Mouse (Mus musculus) brown adipose tissue, adult 24 weeks (tissue): Measurements from ENCODE around the gene 5730596B20Rik. TPM values are rescaled to one million over a fixed set of nuclear protein-coding genes. Genes with fewer than 3 reads are reported as not detected.
A peak's percentile ranks its signal among the peaks of the same experiment; 100 is the strongest.

Experiments
- H3K27ac ChIP-seq: fragments of 200-500 bp; replicated peaks from 2 replicates; pipeline ENCODE4 v1.5.1; 2012; ENCODE audit warnings: low read depth, mild to moderate bottlenecking, low read length
- H3K4me1 ChIP-seq: fragments of 200-500 bp; 2 replicates; pipeline ENCODE4 v1.6.1; 2012; ENCODE audit warnings: low read length, mixed read lengths; ENCODE audit not compliant: control insufficient read depth, insufficient read depth, insufficient read length
- H3K4me3 ChIP-seq: fragments of 200-500 bp; 2 replicates; pipeline ENCODE4 v1.5.1; 2012; ENCODE audit warnings: low read depth, mild to moderate bottlenecking, low read length, moderate library complexity; ENCODE audit not compliant: insufficient read depth
- polyA plus RNA-seq: library from polyadenylated mRNA; stranded (reverse); fragments of >200 nt; gene quantifications from 2 replicates; pipeline ENCODE4 v1.2.4, GENCODE M21; 2012; ENCODE audit not compliant: missing spikeins, insufficient read depth, insufficient read length

5730596B20Rik gene
- polyA plus RNA-seq, 1 experiment: not detected

DNA sequence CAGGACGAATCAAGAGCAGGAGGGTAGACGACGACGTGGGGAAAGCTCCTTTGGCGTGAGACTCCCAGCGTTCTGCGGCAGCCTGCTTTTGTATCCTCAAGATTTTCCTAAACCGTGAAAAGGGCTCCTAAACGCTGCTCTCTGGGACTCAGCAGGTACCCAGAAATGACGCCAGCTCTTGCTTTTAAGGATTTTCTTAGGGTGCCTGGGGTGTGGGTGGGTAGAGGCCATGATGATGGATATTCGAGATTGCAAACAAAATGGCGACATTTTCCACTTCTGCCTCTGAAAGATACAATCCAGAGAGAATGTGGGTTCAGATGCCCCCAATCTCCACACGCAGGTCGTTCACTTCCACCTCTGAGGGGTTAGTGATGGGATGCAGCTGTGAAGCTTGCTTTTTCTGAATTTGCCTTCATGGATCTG, 9.5 kb upstream of the 5730596B20Rik start:
- H3K4me3 ChIP-seq: peak overlapping the region; percentile 27; the same call in 1 of the 2 replicates

DNA sequence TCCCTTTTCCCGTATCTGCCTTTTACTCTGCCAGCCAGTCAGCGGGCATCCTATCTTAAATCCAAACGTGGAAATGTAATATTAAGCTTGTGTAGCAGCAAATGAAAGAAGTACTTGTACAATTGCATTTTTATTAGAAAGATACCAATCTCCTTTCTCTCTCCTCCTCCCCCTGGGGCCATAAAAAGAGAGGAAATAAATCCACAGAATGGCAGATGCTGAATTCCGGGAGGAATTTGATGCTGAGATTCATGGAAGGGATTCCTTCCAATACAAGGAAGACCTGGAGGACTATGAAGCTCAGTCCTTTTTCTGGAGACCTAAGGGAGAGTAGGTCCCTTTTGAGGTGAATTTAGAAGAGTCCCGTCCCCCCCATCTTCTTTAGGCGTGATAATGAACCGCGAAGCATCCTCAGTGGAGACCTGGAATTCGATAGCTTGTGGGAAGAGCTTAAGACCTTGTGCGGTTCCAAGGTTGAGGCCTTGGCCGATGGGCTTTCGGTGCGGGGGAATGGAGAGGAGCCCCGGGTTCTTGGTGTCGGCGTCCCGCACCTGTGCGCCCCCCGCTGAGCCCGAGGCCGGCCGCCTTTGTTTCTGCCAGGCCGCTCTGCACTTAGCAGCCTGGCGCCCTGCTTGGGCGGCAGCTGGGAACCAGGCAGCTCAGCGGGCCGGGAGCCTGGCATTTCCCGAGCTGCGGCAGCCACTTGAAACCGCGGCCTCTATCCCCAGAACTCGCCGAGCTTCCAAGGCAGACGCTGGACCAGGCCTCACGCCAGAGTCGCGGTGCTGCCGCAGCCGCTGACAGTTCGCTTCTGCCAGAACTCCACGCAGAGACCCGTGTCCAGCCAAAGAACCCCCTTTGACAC, 8.9 kb upstream of the 5730596B20Rik start:
- H3K4me1 ChIP-seq: peaks cover 29% of the 10 kb centered on the region
- peak overlapping the region; percentile 41 for H3K4me3 ChIP-seq
- peak overlapping the region; percentile 25; the same call in 1 of the 2 replicates for H3K27ac ChIP-seq

More for the DNA sequence above, 9.5 kb upstream of the 5730596B20Rik start:
- peaks cover 29% of the 10 kb centered on the region for H3K4me1 ChIP-seq
- H3K27ac ChIP-seq: no peak overlapping the region; the same call in 1 of the 2 replicates

DNA sequence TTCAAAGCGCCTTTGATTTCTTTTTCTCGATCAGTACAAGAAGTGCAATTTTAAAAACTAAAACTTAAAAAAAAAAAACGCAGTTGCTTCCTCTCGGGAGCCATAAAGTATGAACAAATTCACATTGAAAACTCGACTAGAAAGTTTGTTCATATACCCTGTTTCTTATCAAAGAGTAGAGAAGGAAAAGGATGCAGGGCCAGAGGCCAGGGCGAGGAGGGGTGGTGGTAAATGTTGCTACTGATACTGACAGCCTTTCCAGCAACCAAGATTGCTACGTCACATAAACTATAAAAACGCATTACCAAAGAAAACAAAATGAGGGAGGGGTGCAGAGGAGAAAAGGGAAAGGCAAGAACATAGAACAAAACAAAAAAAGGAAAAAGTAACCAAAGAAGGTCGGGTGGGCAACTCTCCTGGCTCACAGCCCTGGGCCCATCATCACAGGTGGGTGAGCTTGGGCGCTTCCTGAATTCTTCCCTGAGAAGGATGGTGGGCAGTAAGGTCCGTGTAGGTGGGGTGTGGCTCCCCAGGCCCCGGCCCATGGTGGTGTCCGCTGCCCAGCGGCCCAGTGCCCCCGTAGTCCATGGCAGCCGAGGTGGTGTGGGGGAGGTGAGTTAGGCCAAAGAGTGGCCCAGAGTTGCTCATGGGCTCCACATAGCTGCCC, 7.7 kb upstream of the 5730596B20Rik start:
- Histone ChIP-seq H3K27ac (peak overlapping the region; percentile 56), H3K4me3 (peak overlapping the region; percentile 42), H3K4me1 (peaks cover 29% of the 10 kb centered on the region)

DNA sequence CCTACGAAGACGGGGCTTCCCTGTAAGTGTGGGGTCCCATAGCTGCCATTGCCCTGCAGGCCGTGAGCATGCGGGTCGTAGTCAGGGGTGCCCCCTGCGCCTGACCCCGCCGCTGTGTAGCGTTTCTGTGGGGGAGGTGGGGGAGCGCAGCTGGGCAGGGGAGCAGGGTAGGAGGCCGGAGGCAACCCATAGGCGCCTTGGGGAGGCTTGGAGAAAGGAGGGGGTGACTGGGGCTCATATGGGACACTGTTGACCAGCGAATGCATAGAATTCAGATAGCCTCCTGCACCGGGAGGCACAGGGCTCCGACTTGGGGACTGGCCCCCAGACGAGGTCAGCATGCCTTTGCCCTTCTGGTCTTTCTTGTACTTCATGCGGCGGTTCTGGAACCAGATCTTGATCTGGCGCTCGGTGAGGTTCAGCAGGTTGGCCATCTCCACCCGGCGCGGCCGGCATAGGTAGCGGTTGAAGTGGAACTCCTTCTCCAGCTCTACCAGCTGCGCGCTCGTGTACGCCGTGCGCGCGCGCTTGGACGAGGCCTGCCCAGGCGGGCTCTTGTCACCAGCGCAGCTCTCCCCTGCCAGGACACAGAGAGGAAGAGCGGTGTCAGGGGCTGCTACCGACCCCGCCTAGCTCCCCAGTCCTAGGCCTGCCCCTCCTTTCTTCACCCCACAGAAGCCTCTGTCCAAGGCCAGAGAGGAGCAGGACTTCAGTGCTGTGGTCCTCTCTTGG, 7.0 kb upstream of the 5730596B20Rik start:
- Histone ChIP-seq H3K27ac (peak overlapping the region; percentile 73), H3K4me1 (peaks cover 29% of the 10 kb centered on the region), H3K4me3 (peak overlapping the region; percentile 42)

DNA sequence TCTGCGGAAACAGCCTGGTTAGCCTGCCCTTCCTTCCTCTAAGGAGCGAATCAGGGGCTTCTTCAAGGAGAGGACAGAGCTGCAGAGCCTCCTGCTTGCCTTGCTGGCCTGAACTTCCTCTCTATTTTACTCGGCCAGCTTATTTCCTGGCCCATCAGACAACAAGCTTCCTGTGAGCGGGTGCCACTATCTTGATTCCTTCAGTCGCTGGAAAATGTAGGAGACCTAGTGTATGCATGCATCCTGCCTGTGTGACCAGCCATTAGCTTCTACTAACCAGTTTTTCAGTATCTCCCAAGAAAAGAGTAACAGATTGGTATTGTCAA, 6.4 kb upstream of the 5730596B20Rik start:
- Histone ChIP-seq H3K4me3 (peak overlapping the region; percentile 42), H3K27ac (peak overlapping the region; percentile 73), H3K4me1 (peaks cover 28% of the 10 kb centered on the region)

DNA sequence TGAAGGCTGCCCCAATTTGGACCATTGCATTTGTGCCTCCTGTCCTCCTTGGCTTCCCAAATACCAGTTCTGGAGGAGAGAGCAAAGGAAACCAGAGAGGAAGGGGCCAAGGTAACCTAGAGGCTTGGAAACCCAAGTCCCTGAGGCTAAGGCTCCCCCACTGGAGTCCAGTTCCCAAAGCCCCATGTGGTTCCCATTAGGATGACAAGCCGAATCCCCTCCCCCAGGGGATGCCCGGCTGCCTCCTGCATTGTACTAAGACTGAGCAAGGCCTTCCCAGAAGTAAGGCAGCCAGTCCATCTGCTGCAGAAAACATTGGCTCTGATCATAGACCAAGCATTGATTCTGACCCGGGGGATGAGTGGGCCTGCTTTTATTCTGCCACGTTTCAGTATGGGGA, 6.0 kb upstream of the 5730596B20Rik start:
- Histone ChIP-seq H3K27ac (peak overlapping the region; percentile 73), H3K4me3 (no peak overlapping the region; the same call in 1 of the 2 replicates), H3K4me1 (peaks cover 26% of the 10 kb centered on the region)

DNA sequence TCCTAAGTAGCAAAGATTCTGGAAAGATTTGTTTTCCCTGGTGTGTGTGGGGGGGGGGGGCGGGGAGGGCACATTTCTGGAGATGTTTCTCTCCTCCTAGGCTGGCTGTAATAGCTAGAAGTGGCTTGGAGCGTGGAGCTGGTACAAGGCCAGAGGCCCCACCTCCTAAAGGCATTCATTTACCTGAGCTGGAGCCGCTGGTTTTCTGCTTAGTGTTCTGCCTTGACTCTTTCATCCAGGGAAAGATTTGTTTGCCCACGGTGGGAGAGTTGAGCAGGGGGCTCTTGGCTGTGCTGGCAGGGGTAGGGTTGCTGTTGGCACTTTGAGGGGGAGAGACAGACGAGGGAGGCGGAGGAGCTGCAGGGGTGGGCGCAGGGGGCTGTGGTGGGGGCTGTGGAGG, 5.4 kb upstream of the 5730596B20Rik start:
- Histone ChIP-seq H3K27ac (no peak overlapping the region), H3K4me3 (no peak overlapping the region), H3K4me1 (peaks cover 20% of the 10 kb centered on the region)

DNA sequence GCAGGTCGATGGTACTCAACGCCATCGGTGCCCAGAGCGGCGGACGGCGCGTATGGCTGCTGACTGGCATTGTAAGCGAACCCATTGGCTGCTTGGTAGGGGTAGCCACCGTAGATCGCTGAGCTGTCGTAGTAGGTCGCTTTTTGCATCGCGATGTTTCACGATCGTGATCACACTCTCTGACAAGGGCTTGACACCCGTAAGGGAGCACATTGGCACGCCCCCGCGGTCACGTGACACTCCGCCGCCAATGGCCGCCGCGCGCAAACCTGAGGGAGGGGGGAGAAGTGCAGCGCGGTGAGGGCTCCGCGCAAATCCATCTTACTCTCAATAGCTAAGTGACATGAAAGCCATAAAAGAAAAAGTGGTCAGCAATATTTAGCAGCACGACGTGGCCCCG, 4.8 kb upstream of the 5730596B20Rik start:
- Histone ChIP-seq H3K4me3 (peak overlapping the region; percentile 61), H3K27ac (peak overlapping the region; percentile 63), H3K4me1 (peaks cover 19% of the 10 kb centered on the region)

DNA sequence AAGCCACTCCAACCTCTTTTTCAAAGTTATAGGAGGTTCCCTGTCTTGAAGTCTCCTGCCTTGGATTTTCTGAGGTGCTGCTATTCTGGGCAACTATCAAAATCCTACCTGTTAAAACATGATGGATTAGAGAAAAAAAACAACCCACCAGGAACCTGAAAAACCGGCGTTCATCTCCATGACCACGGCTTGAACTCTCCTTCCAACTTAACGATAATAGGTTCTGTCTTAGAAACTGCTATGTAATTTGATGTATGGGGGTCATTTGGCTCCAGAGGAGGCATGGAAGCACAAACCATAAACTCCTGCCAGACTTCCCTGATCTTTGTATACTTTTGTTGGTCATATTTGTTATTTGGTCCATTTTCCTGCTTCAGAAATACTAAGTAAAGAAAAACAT, 3.6 kb upstream of the 5730596B20Rik start:
- H3K4me3 ChIP-seq: peak overlapping the region; percentile 61
- peaks cover 23% of the 10 kb centered on the region for H3K4me1 ChIP-seq
- H3K27ac ChIP-seq: peak overlapping the region; percentile 63

DNA sequence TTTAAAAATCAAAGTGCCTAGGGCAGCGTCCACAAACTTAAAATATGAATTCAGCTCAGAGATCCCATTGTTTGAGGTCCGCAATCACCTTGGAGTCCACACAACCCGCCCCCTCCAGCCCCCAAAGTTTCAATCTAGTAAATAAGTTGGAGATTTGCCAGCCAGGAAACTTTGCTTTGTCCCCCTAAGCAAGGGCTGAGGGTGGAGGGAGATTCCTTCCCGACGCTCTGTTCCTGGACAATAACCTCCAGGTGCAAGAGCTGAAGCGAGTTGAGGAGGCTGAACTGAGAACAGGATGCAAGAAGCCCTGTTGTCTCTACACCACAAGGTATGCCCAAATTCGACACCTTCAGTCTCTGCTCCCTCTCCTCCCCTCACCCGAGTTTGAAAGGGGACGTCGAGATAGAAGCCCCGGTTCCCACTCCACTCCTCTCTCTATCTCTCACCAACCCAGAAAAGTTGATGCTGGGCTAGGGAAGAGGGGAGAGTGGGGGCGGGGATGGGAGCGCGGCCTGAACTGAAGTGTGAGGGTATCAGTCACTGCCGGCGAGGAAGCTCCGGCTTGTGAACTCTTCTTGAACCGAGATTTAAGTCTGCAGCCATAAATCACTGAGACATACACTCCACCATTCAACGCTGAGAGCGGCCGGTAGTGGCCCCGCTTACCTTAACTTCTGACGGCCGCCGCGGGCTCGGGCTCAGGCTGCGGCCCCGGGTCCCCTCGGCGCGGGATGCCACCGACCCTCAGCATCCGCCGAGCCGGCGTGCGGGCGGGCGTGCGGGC, 2.1 kb upstream of the 5730596B20Rik start:
- Histone ChIP-seq H3K4me1 (peaks cover 25% of the 10 kb centered on the region), H3K27ac (peak overlapping the region; percentile 90), H3K4me3 (peak overlapping the region; percentile 86)

DNA sequence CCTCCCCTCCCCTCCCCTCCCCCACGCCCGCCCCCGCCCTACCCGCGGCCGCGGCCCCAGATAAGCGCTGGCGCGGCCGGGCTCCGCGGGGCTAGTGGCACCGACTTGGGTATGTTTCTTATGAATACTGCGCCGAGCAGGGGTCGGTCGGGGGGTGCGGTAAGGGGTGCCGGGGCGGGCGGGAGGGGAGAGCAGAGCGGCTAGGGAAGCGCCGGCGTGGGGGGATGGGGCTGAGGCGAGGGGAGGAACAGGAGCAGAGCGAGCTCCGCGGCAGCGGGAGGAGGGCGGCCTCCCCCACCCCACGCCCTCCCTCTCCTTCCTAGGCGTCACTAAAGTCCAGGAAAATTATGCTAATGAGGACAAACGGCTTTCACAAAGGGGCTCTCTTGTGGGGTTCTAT, 1.4 kb upstream of the 5730596B20Rik start:
- Histone ChIP-seq H3K27ac (peak overlapping the region; percentile 63), H3K4me1 (peaks cover 24% of the 10 kb centered on the region), H3K4me3 (peak overlapping the region; percentile 86)

DNA sequence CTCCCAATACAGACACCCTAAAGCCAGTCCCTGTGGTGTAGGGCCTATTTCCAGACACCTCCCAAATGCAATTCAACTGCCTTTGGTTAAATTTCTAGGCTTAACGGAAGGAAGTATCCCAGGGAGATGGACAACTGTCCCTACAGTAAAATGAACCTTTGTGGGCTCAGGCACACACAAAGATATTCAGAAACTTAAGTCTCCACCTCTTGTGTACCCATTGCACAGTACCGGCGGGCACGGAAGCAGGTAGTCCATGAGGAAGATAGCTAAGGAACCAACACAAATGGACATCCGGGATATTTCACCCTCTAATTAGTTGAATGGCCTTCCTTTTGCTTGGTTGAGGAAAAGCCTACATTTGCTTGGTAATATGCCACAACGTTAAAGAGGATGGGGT, 907 bp upstream of the 5730596B20Rik start:
- peak overlapping the region; percentile 59 for H3K4me3 ChIP-seq
- H3K27ac ChIP-seq: peak overlapping the region; percentile 63
- peaks cover 23% of the 10 kb centered on the region for H3K4me1 ChIP-seq

DNA sequence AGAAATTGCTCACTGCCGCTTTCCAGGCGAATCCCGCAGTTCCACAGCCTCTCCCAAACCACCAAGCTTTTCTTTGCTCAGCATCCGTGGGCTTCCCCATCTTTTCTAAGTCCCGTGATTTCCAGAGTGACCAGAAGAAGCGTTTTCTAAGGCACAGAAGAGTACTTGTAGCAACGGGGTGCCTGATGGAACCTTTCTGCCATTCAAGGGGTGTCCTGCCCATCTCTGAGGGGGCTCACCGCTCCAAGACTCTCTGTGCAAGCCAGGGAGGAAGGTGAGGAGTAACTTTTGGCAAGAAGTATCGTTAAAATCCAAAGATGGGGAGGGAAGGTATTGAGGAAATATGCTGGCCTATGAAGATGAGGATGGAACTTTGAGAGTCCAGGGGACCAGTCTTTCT, 508 bp downstream of the 5730596B20Rik start:
- H3K27ac ChIP-seq: peak overlapping the region; percentile 63
- peaks cover 19% of the 10 kb centered on the region for H3K4me1 ChIP-seq
- H3K4me3 ChIP-seq: peak overlapping the region; percentile 59

DNA sequence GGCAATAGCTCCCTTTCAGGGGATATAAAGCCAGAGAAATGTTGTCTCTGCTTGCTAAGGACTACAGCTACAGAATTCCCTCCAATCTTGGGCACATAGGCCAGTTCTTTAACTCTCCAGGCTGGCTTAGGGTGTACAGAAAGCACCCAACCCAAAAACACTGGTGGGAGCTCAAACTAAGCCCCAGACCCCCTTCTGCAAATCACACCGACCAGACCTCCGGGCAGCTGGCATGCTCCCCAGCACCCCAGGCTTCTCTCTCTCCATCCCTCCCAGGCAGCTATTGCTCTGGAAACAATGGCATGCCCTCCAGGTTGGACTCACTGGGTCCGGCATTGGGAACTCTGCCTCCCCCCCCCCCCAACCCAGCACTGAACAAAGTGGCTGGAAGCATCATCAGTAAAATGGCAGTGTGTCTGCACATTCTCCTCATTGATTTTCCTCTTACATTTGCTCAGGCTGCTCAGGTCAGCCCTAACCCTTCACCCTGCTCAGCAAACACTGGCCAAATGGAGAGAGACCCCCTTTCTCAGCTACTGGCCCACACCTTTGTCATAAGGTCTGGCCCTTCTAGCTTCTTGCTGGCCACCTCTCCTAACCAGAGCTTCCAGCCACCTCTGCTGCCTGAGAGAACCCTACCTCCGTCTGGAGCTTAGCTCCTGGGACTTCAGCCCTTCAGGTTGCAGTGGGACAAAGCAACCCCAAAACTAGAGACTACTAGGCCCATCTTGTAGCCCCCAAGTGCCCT, 1.8 kb downstream of the 5730596B20Rik start:
- H3K27ac ChIP-seq: peak overlapping the region; percentile 89
- H3K4me3 ChIP-seq: peak overlapping the region; percentile 46
- peaks cover 23% of the 10 kb centered on the region for H3K4me1 ChIP-seq
